Mouse (Mus musculus) 3T3-L1 (cell line): ENCODE measurements at regions not wholly inside any gene's neighbourhood (a gene's known extent, or its start where the extent isn't known, plus 50 kb on each side); places are given as distances from the start of the nearest gene placed in this dataset.

Experiments
- DNase-seq: peaks from one replicate; pipeline ENCODE4 v3.0.0-alpha.2; 2015; ENCODE audit warnings: low read depth, low spot score

DNA sequence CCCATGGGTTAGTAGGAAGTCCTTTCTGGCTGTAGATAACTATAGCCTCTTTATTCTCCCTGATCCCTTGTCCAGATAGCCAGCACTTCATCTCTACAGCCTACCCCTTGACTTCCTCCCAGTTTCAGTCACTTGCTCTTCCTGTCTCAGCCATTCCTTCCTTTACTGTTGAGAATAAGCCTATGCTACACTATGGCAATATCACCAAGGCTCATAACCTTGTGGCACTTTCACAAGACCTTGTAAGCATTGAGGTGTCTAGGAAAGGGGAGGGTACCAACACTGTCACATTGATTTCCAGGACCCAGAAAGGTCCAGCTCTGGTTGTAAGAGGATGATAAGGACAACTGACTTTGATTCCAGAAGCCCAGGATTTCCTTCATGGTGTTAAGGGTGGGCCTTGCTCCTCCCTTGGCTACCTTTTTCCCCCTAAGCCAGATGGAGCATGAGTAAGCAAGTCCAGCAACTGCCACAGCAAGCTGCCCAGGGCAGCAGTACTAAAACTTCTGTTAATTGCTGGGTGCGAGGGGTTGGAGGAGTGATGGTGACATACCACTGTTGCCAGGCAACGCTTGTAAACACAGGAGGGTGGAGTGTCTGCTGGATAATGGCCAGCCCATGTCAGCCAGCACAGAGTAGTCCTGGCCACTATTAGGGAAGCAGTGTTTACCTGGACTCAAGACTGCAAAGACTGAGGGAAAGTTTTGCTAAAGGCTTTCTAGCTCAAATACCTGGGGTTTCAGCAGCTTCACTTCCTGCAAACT lies 75.7 kb downstream of the Ankrd16 start:
- peak; percentile 36 for DNase-seq

GRCm38 (mm10) chr2:11869983-11870382 lies 92.3 kb downstream of the Ankrd16 start:
- peak; percentile 20 for DNase-seq

- no peak for DNase-seq
Measured at GRCm38 (mm10) chr2:11880005-11880404, 102.3 kb downstream of the Ankrd16 start.

- DNase-seq: no peak
Measured at GRCm38 (mm10) chr2:11894792-11895568, 117.3 kb downstream of the Ankrd16 start.

- DNase-seq: no peak
Measured at GRCm38 (mm10) chr2:11899698-11900660, 122.3 kb downstream of the Ankrd16 start.

GRCm38 (mm10) chr2:11914782-11915181 lies 137.1 kb downstream of the Ankrd16 start:
- peak; percentile 88 for DNase-seq

GRCm38 (mm10) chr2:11917373-11917772 lies 139.7 kb downstream of the Ankrd16 start:
- DNase-seq: no peak

DNA sequence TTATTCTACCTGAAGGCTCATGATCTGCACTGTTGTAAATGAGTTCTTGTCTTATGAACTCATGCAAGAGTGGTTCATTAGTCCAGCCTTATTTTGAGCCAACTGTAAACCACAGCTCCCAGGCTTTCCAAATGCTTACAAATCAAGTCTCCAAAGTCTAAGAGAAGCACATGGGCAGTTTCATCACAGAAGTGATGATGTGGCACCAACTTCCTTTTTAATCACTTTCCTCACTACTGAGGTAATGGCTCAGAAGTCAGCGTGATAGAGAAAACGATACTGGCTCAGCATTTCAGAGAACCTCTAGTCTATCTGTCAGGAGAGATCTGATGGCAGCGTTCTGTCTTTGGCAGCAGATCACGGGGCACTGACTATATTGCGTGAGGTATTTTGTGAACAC lies 140.4 kb downstream of the Ankrd16 start:
- DNase-seq: no peak

- DNase-seq: no peak
Measured at GRCm38 (mm10) chr2:11960777-11961176, 183.1 kb downstream of the Ankrd16 start.

DNA sequence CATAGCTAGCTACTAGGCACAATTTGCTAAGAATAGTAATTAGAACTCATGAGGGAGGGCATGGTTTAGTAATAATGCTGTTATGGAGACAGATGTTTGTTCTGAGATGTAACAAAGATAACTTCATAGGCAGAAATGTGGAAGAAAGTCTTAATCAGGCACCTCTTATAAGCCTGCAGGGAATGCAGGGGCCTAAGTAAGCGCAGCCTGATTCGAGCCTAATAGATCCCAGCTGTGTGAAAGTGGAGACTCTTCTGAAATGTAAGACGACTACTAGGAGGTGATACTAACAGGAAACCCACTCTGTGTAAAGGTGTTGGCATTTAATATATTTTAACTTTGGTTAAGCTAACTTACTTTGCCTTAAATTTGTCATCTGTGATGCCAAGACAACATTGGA lies 187.7 kb downstream of the Ankrd16 start:
- DNase-seq: peak; percentile 21

DNA sequence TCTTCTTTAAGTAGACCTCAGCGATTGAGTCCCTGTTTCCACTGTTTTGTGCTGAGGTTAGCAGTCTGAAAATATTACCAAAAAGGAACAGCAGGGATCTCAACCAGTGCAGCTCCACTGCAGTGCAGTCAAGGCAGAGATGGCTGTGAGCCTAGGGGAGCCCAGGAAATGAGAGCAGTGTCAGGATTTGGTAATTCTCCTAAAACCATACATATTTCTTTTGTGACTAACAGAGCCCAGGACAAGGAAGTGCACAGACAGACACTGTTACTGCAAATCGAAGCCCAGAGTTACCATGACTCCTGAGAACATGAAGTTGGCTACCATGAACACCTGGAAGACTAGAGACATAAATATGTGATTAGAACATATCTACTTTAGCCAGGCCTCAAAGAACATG lies 189.3 kb downstream of the Ankrd16 start:
- DNase-seq: peak; percentile 62

GRCm38 (mm10) chr2:11971972-11972371 lies 194.3 kb downstream of the Ankrd16 start:
- no peak for DNase-seq

DNA sequence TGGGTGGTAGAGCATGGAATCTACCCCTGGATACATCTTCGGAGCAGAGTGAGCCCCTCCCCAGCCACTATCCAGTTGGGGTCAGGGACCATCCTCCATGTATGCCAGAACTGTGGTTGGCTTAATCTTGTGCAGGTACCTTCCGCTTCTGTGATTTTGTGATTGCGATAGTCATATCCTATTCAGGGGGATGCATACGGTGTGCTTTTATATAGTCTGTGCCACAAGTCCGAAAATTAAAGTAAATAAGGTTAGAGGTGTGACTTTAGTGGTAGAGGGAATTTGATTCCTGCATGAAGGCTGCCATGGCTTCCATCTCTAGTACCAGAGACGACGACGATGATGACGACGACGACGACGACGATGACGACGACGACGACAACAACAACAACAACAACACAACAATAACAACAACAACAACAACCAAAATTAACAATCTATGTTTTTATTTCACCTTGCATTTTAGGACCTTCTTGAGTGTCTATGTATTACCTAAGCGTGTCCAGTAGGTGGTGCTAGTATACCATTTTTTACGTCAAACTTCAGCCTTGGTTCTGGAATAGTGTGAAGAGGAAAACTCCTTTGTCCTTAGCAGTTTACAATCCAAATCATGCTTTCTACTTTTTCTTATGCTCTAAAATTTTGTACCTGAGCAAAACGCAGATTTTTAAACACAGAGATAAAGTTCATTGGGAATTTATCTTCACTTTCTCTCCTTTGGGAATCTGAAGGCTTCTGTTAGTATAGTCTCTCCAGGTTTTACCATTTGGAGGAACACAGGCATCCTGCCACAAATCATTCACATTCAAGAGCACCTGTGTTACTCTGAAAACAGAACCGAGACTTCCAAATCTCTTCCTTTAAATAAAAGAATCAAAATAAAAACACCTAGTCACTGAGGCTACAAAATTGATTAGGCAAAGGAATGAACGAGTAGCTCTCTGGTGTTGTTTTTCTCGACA lies 224.5 kb downstream of the Ankrd16 start:
- peak; percentile 66 for DNase-seq

GRCm38 (mm10) chr2:12004330-12004729 lies 226.7 kb downstream of the Ankrd16 start:
- no peak for DNase-seq

DNA sequence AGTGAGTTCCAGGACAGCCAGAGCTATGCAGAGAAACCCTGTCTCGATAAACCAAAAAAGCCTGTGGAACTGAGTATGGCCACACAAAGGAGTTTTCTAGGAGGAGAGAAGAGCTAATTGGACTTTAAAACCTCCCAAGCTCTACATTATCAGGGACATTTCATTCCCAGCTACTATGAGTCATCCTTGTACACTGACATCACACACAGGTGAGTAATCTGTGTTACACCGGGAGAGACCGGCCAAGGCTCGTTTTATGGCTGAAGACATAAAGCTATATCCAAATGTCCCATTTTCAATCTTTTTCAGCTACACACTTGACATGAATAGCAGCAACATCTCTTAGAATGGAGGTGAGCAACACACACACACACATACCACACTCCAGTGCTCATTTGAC lies 229.5 kb downstream of the Ankrd16 start:
- no peak for DNase-seq

GRCm38 (mm10) chr2:12011441-12011840 lies 233.8 kb downstream of the Ankrd16 start:
- no peak for DNase-seq

DNA sequence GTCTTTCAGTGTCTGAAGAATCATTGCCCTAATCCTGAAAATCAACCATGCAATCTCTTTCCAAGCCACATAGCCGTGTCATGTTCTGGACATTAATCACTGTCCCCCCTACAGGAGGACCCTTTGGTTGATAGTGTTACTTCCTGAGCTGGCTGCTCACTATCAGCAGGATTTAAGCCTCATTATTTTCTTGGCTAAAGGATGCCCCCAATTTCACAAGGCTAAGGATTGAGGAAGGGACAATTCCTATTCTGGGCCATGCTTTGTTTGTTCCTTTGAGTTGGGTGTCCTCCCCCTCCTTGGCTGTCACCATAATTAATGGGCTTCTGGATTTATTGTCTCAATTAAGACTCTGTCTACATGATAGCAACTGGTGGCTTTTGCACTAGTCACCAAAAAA lies 241.9 kb downstream of the Ankrd16 start:
- DNase-seq: no peak

GRCm38 (mm10) chr2:12023402-12024111 lies 245.9 kb downstream of the Ankrd16 start:
- DNase-seq: no peak

- DNase-seq: no peak
Measured at GRCm38 (mm10) chr2:12026220-12026619, 248.5 kb downstream of the Ankrd16 start.
